Mouse (Mus musculus): ENCODE measurements around the gene Chd1. TPM values are rescaled to one million over a fixed set of nuclear protein-coding genes. Genes with fewer than 3 reads are reported as not detected.
"Not testable (repeated sequence)": the region's sequence is repeated elsewhere in the genome, so short reads cannot be mapped to it uniquely, and the experiment has no call there.

Gene Chd1
- polyA plus RNA-seq, 1 experiment from 2014 or later = 32.6 TPM

DNA sequence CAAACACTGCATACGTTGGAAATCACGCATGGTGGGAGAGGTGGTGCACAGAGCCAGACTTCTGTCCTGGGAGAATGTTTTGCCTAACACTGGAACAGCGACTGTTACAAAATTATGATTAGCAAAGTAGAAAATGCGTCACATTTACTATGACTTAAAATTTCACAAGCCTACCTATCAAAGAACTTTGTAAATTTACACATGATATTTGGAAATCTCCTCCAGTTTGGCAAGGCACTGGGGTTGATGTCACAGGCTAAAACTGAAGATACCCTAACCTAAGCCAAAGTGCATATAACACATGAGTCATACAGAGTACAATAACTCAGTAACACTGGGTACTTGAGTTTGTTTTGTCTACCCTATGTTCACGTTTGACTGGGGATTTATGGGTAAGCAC is 3.3 kb upstream of the Chd1 start:
- in situ Hi-C loops (cut with MboI; ENCODE audit: low pct_unique_long_range_greater_than_20kb) = loop anchor here (25.0 kb wide), 1 partner anchor 639 kb away; no protein-coding TSS in a partner anchor
- no peak for DNase-seq (ENCODE audit: low read depth, low spot score)
- H3K27me3 ChIP-seq = no peaks in the 10 kb centered on the region
- ChIA-PET POLR2A (no interaction called here), CTCF (no interaction called here)
- ATAC-seq = no peak
- TF ChIP-seq CTCF (IDR thresholded peaks at IDR 0.05) = no peak

DNA sequence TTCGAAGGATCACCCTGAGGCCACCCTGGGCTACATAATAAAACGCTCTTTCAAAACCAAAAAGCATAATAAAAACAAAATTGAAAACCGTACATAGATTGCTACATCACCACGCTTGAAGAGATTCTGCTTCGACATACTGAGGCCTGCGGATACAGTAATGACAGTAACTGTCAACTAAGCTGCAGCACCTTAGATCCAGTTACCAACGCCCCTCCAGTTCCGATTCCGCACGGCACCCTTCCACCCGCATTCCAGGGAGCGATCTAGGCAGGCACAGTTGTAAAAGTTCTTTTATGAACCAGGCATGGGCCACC is 651 bp upstream of the Chd1 start:
- ChIA-PET POLR2A (interaction anchor here (0.6 kb wide), 1 partner anchor 126 kb away, joined by 3 read pairs; no protein-coding TSS in a partner anchor), CTCF (no interaction called here)
- no peak for TF ChIP-seq CTCF (IDR thresholded peaks at IDR 0.05)
- DNase-seq (ENCODE audit: low read depth, low spot score) = no peak
- in situ Hi-C loops (cut with MboI; ENCODE audit: low pct_unique_long_range_greater_than_20kb) = loop anchor here (25.0 kb wide), 1 partner anchor 642 kb away; no protein-coding TSS in a partner anchor
- no peaks in the 10 kb centered on the region for H3K27me3 ChIP-seq
- ATAC-seq = no peak

DNA sequence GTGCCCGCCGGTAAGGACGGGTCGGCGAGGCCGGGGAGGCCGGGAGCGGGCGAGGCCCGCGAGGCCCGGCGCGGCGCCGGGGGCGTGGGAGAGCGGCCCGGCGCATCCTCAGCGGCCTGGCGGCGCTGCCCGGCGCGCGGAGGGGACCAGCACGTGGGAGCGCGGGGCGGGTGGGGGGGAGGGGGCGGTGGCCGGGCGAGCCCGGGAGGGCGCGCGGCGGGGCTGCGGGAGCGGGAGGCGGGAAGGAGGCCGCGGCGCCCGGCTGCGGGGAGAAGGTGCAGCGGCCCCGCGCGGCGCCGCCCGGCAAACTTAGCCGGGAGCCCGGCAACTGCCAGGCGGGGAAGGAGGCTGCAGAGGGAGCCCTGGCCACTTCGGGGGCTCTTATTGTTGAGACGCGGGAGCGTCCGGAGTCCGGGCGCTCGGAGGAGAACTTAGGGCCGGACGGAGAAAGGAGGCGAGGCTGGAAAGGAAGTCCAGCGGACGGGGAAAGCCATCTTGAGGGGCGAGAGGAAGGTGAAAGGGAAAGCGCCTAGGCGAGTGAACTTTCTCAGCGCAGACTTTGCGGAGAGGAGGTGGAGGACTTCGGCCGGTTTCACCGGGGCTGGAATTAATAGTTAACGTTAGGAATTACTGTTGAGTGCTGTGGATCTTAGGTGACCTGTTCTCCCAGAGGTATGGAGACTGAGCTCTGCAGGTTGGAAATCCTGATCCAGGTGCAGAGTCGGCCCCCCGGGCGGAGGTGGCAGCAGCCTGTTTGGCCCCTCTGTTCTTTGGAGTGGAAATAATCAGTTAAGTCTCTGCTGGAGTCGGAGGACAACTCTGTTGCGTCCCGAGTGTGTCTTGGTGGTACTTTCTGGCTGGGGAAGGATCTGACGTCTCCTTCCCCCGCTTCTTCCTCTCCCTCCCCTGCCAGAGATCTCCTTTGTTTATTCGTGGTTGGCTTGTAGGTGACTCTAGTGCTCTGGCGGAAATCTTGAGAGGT is 827 bp downstream of the Chd1 start:
- ATAC-seq (peak; percentile 49), DNase-seq (ENCODE audit: low read depth, low spot score) (no peak)
- ChIA-PET CTCF (interaction anchor here (1.5 kb wide), 1 partner anchor 10 kb away, joined by 6 read pairs; no protein-coding TSS in a partner anchor), POLR2A (no interaction called here)
- in situ Hi-C loops (cut with MboI; ENCODE audit: low pct_unique_long_range_greater_than_20kb) = loop anchor here (25.0 kb wide), 1 partner anchor 643 kb away; no protein-coding TSS in a partner anchor
- TF ChIP-seq CTCF (IDR thresholded peaks at IDR 0.05) = peak; percentile 38
- no peaks in the 10 kb centered on the region for H3K27me3 ChIP-seq

DNA sequence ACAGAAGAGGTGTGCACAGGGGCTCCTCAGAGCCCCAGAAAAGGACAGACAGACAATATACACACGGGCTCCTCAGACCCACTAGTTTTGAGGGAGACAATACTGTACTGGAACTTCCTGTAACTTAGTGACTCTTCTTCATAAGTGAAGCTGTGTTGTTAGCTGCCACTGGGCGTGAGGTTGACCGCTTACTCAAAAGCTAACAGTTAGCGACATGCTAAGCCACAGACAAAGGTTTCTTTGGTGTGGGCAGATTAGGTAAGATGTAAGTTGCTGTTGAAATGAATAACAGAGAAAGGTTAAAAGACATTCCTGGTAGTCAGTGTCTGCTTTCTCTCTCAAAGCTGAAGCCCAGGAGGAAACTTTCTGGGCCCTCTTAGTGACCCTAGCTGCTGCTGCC is 9.7 kb downstream of the Chd1 start:
- ATAC-seq = no peak

DNA sequence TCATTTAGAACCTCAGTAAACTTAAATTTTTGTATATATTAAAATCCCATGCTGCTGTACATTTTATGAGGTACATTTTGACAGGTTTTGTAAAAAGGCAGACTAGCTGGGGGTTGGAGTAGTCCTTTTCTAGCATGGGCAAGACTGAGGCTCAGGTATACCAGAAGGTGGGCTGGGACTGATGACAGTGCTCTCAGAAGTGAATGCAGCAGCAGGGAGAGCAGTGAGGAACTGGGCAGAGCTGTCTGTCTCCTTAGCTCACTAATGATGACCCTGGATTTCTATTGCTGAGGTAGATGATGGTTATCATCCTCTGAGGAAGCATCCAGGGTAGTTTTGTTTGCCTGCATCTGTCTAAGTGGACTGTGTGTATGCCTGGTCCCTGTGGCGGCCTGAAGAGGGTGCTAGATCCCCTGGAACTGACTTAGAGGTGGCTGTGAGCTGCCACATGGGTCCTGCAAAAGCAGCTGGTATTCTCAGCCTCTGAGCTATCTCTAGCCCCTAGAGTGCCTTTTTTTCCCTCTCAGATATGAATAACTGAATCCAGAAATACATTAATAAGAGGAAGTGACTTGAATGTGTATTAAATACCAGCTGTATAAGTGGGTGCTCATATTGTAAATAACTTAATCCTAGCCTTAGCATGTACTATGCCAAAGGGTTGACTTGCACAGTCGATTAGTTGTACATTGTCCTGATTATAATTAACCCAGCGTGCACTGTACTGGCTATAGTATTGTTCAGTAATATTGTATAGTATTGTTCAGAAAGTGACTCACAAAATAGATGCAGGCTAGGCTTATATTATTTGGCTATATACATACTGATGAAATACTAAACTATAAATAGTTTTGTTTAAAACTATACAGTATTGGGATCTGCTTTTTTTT is 10.5 kb downstream of the Chd1 start:
- H3K27me3 ChIP-seq = no peaks in the 10 kb centered on the region
- POLR2A ChIA-PET = no interaction called here
- in situ Hi-C loops (cut with MboI; ENCODE audit: low pct_unique_long_range_greater_than_20kb) = loop anchor here (25.0 kb wide), 1 partner anchor 653 kb away; no protein-coding TSS in a partner anchor
- no peak for DNase-seq (ENCODE audit: low read depth, low spot score)
- CTCF ChIA-PET = interaction anchor here (0.6 to 2.1 kb wide), 14 partner anchors 8 to 327 kb away, joined by 3 to 10 read pairs (median 3); no protein-coding TSS in a partner anchor
- ATAC-seq = peak; percentile 91
- TF ChIP-seq CTCF (IDR thresholded peaks at IDR 0.05) = peak; percentile 74

More for the DNA sequence above, 9.7 kb downstream of the Chd1 start:
- POLR2A ChIA-PET = no interaction called here
- in situ Hi-C loops (cut with MboI; ENCODE audit: low pct_unique_long_range_greater_than_20kb) = loop anchor here (5.0 to 25.0 kb wide), 2 partner anchors 92 to 652 kb away; no protein-coding TSS in a partner anchor
- CTCF ChIA-PET = interaction anchor here (0.6 to 2.1 kb wide), 14 partner anchors 8 to 132 kb away, joined by 3 to 10 read pairs (median 3); no protein-coding TSS in a partner anchor
- no peak for TF ChIP-seq CTCF (IDR thresholded peaks at IDR 0.05)
- no peaks in the 10 kb centered on the region for H3K27me3 ChIP-seq
- DNase-seq (ENCODE audit: low read depth, low spot score) = no peak

DNA sequence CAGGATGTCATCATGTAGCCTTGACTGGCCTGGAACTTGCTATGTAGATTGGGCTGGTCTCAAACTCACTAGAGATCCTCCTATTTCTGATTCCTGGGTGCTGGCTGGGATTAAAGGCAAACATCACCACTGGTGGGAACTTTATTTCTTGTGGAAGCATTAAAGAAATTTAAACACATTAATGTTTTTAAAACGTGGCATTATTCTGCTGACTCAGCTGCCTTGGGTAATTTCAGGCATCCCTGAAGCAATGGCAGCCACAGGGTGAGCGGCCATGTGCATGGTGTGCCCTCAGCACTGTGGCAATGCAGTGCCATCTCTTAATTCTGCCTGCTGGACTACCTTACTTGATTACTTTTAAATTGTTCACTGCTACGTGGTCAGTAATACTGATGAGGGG is 11.2 kb downstream of the Chd1 start:
- ChIA-PET POLR2A (no interaction called here), CTCF (interaction anchor here (0.6 to 2.1 kb wide), 9 partner anchors 9 to 326 kb away, joined by 3 to 10 read pairs (median 3); no protein-coding TSS in a partner anchor)
- TF ChIP-seq CTCF (IDR thresholded peaks at IDR 0.05) = no peak
- ATAC-seq (no peak), DNase-seq (ENCODE audit: low read depth, low spot score) (no peak)
- H3K27me3 ChIP-seq = no peaks in the 10 kb centered on the region
- in situ Hi-C loops (cut with MboI; ENCODE audit: low pct_unique_long_range_greater_than_20kb) = loop anchor here (25.0 kb wide), 1 partner anchor 654 kb away; no protein-coding TSS in a partner anchor

DNA sequence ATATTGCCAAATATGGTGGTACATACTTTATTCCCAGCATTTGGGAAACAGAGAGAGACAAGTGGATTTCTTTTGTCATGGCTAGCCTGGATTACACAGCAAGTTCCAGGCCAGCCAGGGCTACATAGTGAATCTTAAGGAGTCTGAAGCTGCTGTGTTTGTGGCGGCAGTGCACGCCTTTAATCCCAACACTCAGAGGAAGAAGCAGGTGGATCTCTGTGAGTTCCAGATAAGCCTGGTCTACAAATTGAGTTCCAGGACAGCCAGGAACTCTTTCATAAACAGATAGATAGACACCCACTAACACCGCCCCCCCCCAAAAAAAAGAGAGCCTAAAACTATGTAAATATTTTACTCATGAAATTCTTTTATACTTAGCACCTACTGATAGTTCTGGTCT is 16.1 kb downstream of the Chd1 start:
- TF ChIP-seq CTCF (IDR thresholded peaks at IDR 0.05) = no peak
- no peaks in the 10 kb centered on the region for H3K27me3 ChIP-seq
- POLR2A ChIA-PET = interaction anchor here (0.7 kb wide), 1 partner anchor 190 kb away, joined by 3 read pairs; no protein-coding TSS in a partner anchor
- CTCF ChIA-PET = interaction anchor here (1.1 to 1.7 kb wide), 2 partner anchors 8 to 98 kb away, joined by 3 to 4 read pairs; no protein-coding TSS in a partner anchor
- in situ Hi-C loops (cut with MboI; ENCODE audit: low pct_unique_long_range_greater_than_20kb) = loop anchor here (25.0 kb wide), 1 partner anchor 659 kb away; no protein-coding TSS in a partner anchor
- ATAC-seq = no peak
- DNase-seq (ENCODE audit: low read depth, low spot score) = no peak

DNA sequence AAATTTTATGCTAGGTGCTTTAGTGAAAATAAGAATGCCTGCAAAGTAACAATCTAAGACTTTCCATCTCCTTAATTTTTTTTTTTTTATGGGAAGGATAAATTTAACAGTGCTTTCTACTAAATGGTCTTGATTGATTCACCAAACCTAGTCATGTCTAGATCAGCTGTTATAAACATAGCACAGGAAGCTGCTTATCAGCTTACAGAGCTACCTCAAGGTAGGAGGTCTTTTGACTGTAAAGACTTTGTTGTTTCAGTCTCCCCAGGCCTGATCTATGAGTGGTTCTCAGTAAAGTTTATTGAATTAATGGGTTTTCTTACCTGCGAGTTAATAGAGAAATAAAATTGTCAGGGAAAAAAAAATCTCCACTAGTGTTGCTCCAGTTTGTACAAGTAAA is 18.5 kb downstream of the Chd1 start:
- TF ChIP-seq CTCF (IDR thresholded peaks at IDR 0.05) = no peak
- in situ Hi-C loops (cut with MboI; ENCODE audit: low pct_unique_long_range_greater_than_20kb) = loop anchor here (25.0 kb wide), 1 partner anchor 661 kb away; no protein-coding TSS in a partner anchor
- POLR2A ChIA-PET = no interaction called here
- CTCF ChIA-PET = interaction anchor here (0.8 to 2.4 kb wide), 4 partner anchors 9 to 100 kb away, joined by 3 to 7 read pairs (median 4); no protein-coding TSS in a partner anchor
- no peak for DNase-seq (ENCODE audit: low read depth, low spot score)
- ATAC-seq = no peak
- H3K27me3 ChIP-seq = no peaks in the 10 kb centered on the region

DNA sequence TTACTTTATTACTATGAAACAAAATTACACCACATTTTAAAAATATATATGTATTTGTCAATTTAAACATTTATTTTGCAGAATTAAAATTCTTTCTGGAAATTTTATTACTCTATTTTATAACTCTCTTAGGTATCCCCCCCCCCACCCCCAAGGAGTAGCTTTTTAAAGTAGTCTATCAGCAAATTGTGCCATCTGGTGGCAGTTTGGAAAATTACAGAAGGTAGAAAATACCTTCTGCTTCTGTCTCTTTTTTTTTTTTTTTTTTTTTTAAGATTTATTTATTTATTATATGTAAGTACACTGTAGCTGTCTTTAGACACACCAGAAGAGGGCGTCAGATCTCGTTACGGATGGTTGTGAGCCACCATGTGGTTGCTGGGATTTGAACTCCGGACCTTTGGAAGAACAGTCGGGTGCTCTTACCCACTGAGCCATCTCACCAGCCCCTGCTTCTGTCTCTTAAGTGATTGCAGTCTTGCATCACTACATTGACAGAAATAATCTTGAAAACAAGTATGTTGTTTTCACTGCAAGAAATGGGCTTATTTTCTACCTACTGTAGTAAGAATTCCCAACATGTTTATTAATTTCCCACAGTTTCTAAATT is 19.2 kb downstream of the Chd1 start:
- ATAC-seq; DNase-seq (ENCODE audit: low read depth, low spot score); POLR2A ChIA-PET; H3K27me3 ChIP-seq: not testable (repeated sequence)
- CTCF ChIA-PET = interaction anchor here (0.8 to 2.4 kb wide), 4 partner anchors 10 to 101 kb away, joined by 3 to 7 read pairs (median 4); no protein-coding TSS in a partner anchor
- in situ Hi-C loops (cut with MboI; ENCODE audit: low pct_unique_long_range_greater_than_20kb) = loop anchor here (25.0 kb wide), 1 partner anchor 662 kb away; no protein-coding TSS in a partner anchor

Data from Patski (cell line).